Mouse (Mus musculus): Measurements from ENCODE around the gene Rere. TPM values are rescaled to one million over a fixed set of nuclear protein-coding genes. Genes with fewer than 3 reads are reported as not detected.

Rere gene
- total RNA-seq, 1 experiment, result 21.7 TPM

- no peak for TF ChIP-seq HCFC1 (IDR thresholded peaks at IDR 0.05; ENCODE audit: borderline replicate concordance, insufficient read depth, low read length)
- no peak for TF ChIP-seq ZNF384 (IDR thresholded peaks at IDR 0.05; ENCODE audit: low read depth, low read length)
- TF ChIP-seq MAFK (IDR thresholded peaks at IDR 0.05; ENCODE audit: insufficient read depth, low read depth, low read length), result no peak
- TF ChIP-seq CHD2 (IDR thresholded peaks at IDR 0.05; ENCODE audit: low read depth, low read length), result no peak
- no peak for TF ChIP-seq ZC3H11A (IDR thresholded peaks at IDR 0.05; ENCODE audit: borderline replicate concordance, low read depth, low read length)
- H3K36me3 ChIP-seq (ENCODE audit: control insufficient read depth, insufficient read depth, low read length, poor library complexity, severe bottlenecking), result no peaks in the 10 kb centered on the region
- no peak overlapping the region for H3K27ac ChIP-seq (ENCODE audit: insufficient read depth, low read depth, low read length, poor library complexity, severe bottlenecking)
- H3K9me3 ChIP-seq (ENCODE audit: control insufficient read depth, insufficient read depth, low read depth, low read length), result no peaks in the 10 kb centered on the region
- H3K4me3 ChIP-seq (ENCODE audit: insufficient read depth in 1 of 2, low read depth in 1 of 2, low read length in 2 of 2, poor library complexity in 1 of 2, severe bottlenecking in 1 of 2), result no peak overlapping the region
- peaks cover 15 to 17% of the 10 kb centered on the region in 2 experiments for H3K4me1 ChIP-seq (ENCODE audit: control insufficient read depth in 2 of 2, insufficient read depth in 2 of 2, low read length in 2 of 2, poor library complexity in 1 of 2)
- in situ Hi-C loops (cut with MboI; ENCODE audit: low sequenced_read_pairs in 2 of 2, unreplicated experiment in 2 of 2), result no loop called here
- H3K9ac ChIP-seq (ENCODE audit: insufficient read depth, low read depth, low read length, poor library complexity, severe bottlenecking), result no peak overlapping the region
- no peak for DNase-seq (ENCODE audit: low read depth, low spot score)
Measured at GRCm38 (mm10) chr4:150444068-150444467, 162.6 kb downstream of the Rere start.

- H3K9ac ChIP-seq (ENCODE audit: insufficient read depth, low read depth, low read length, poor library complexity, severe bottlenecking), result no peak overlapping the region
- in situ Hi-C loops (cut with MboI; ENCODE audit: low sequenced_read_pairs in 2 of 2, unreplicated experiment in 2 of 2), result no loop called here
- TF ChIP-seq CHD2 (IDR thresholded peaks at IDR 0.05; ENCODE audit: low read depth, low read length), result no peak
- no peak for TF ChIP-seq ZNF384 (IDR thresholded peaks at IDR 0.05; ENCODE audit: low read depth, low read length)
- TF ChIP-seq HCFC1 (IDR thresholded peaks at IDR 0.05; ENCODE audit: borderline replicate concordance, insufficient read depth, low read length), result no peak
- TF ChIP-seq MAFK (IDR thresholded peaks at IDR 0.05; ENCODE audit: insufficient read depth, low read depth, low read length), result no peak
- TF ChIP-seq ZC3H11A (IDR thresholded peaks at IDR 0.05; ENCODE audit: borderline replicate concordance, low read depth, low read length), result no peak
- peak overlapping the region; percentile 14; the same call in 1 of the 2 replicates for H3K27ac ChIP-seq (ENCODE audit: insufficient read depth, low read depth, low read length, poor library complexity, severe bottlenecking)
- H3K4me1 ChIP-seq (ENCODE audit: control insufficient read depth in 2 of 2, insufficient read depth in 2 of 2, low read length in 2 of 2, poor library complexity in 1 of 2), result peaks cover 15 to 17% of the 10 kb centered on the region in 2 experiments
- H3K36me3 ChIP-seq (ENCODE audit: control insufficient read depth, insufficient read depth, low read length, poor library complexity, severe bottlenecking), result no peaks in the 10 kb centered on the region
- H3K4me3 ChIP-seq (ENCODE audit: insufficient read depth in 1 of 2, low read depth in 1 of 2, low read length in 2 of 2, poor library complexity in 1 of 2, severe bottlenecking in 1 of 2), result no peak overlapping the region
- H3K9me3 ChIP-seq (ENCODE audit: control insufficient read depth, insufficient read depth, low read depth, low read length), result no peaks in the 10 kb centered on the region
- peak; percentile 57 for DNase-seq (ENCODE audit: low read depth, low spot score)
Measured at GRCm38 (mm10) chr4:150446617-150447016, 165.2 kb downstream of the Rere start.

- H3K4me1 ChIP-seq (ENCODE audit: control insufficient read depth in 2 of 2, insufficient read depth in 2 of 2, low read length in 2 of 2, poor library complexity in 1 of 2), result peaks cover 15 to 17% of the 10 kb centered on the region in 2 experiments
- no peak overlapping the region for H3K4me3 ChIP-seq (ENCODE audit: insufficient read depth in 1 of 2, low read depth in 1 of 2, low read length in 2 of 2, poor library complexity in 1 of 2, severe bottlenecking in 1 of 2)
- in situ Hi-C loops (cut with MboI; ENCODE audit: low sequenced_read_pairs in 2 of 2, unreplicated experiment in 2 of 2), result no loop called here
- no peaks in the 10 kb centered on the region for H3K36me3 ChIP-seq (ENCODE audit: control insufficient read depth, insufficient read depth, low read length, poor library complexity, severe bottlenecking)
- no peaks in the 10 kb centered on the region for H3K9me3 ChIP-seq (ENCODE audit: control insufficient read depth, insufficient read depth, low read depth, low read length)
- no peak for DNase-seq (ENCODE audit: low read depth, low spot score)
- TF ChIP-seq ZC3H11A (IDR thresholded peaks at IDR 0.05; ENCODE audit: borderline replicate concordance, low read depth, low read length) (no peak), HCFC1 (IDR thresholded peaks at IDR 0.05; ENCODE audit: borderline replicate concordance, insufficient read depth, low read length) (no peak)
- H3K27ac ChIP-seq (ENCODE audit: insufficient read depth, low read depth, low read length, poor library complexity, severe bottlenecking), result no peak overlapping the region
- no peak overlapping the region for H3K9ac ChIP-seq (ENCODE audit: insufficient read depth, low read depth, low read length, poor library complexity, severe bottlenecking)
Measured at GRCm38 (mm10) chr4:150447517-150447916, 166.1 kb downstream of the Rere start.

GRCm38 (mm10) chr4:150448433-150448832 lies 167.0 kb downstream of the Rere start:
- in situ Hi-C loops (cut with MboI; ENCODE audit: low sequenced_read_pairs in 2 of 2, unreplicated experiment in 2 of 2), result no loop called here
- TF ChIP-seq ZC3H11A (IDR thresholded peaks at IDR 0.05; ENCODE audit: borderline replicate concordance, low read depth, low read length) (no peak), ZNF384 (IDR thresholded peaks at IDR 0.05; ENCODE audit: low read depth, low read length) (no peak), CHD2 (IDR thresholded peaks at IDR 0.05; ENCODE audit: low read depth, low read length) (no peak), MAFK (IDR thresholded peaks at IDR 0.05; ENCODE audit: insufficient read depth, low read depth, low read length) (no peak), HCFC1 (IDR thresholded peaks at IDR 0.05; ENCODE audit: borderline replicate concordance, insufficient read depth, low read length) (no peak)
- H3K4me1 ChIP-seq (ENCODE audit: control insufficient read depth in 2 of 2, insufficient read depth in 2 of 2, low read length in 2 of 2, poor library complexity in 1 of 2), result peaks cover 15 to 17% of the 10 kb centered on the region in 2 experiments

More at GRCm38 (mm10) chr4:150448433-150448832, 167.0 kb downstream of the Rere start:
- Histone ChIP-seq H3K9me3 (ENCODE audit: control insufficient read depth, insufficient read depth, low read depth, low read length) (no peaks in the 10 kb centered on the region), H3K4me3 (ENCODE audit: insufficient read depth in 1 of 2, low read depth in 1 of 2, low read length in 2 of 2, poor library complexity in 1 of 2, severe bottlenecking in 1 of 2) (no peak overlapping the region), H3K9ac (ENCODE audit: insufficient read depth, low read depth, low read length, poor library complexity, severe bottlenecking) (no peak overlapping the region), H3K36me3 (ENCODE audit: control insufficient read depth, insufficient read depth, low read length, poor library complexity, severe bottlenecking) (no peaks in the 10 kb centered on the region), H3K27ac (ENCODE audit: insufficient read depth, low read depth, low read length, poor library complexity, severe bottlenecking) (no peak overlapping the region)
- DNase-seq (ENCODE audit: low read depth, low spot score), result no peak
